Mouse (Mus musculus): Measurements from ENCODE around the gene March7.

DNA sequence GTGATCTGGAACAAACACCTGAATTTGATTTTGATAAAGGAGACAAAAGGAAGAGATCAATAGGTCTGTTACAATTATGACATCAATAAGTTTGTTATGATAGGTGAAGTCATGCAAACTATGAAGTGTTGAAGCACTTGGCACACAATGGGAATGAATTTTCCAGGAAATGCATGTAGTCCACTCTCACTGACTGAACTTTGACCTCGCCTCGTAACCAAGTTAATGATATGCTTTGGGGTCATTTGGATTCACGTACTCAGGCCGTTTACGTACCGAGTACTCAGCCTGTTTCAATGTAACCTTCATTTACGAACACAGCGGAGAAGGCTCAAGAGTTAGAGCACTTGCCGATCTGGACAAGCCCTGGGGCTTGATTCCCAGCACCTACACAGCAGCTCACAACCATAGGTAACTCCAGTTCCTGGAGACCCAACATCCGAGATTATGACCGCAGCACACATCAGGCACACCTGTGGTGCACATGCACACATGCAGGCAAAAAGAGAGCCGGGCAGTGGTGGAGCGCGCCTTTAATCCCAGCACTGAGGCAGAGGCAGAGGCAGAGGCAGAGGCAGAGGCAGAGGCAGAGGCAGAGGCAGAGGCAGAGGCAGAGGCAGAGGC is 60.3 kb downstream of the March7 start:
- TF ChIP-seq CTCF (IDR thresholded peaks at IDR 0.05; ENCODE audit: extremely low read depth, insufficient read depth, low read length) (no peak), POLR2A (IDR thresholded peaks at IDR 0.05; ENCODE audit: extremely low read depth, insufficient read depth, low read length) (no peak)

Data from cortical plate, adult 2 months (tissue).